Mouse (Mus musculus) gastrocnemius, postnatal 25 days (tissue): Measurements from ENCODE around the gene Nubp1. TPM values are rescaled to one million over a fixed set of nuclear protein-coding genes. Genes with fewer than 3 reads are reported as not detected.

Source experiments
- DNase-seq: peaks from one replicate; pipeline ENCODE4 v3.0.0; 2022
- total RNA-seq, 2 experiments: library from RNA; stranded (reverse); gene quantifications; 1 replicate in 1 of 2; 2 replicates in 1 of 2; pipeline ENCODE4 v1.2.3; 2021

Nubp1 gene
- total RNA-seq, 2 experiments from 2014 or later: 6.3 to 6.6 TPM

- DNase-seq: no peak
Observed at GRCm38 (mm10) chr16:10416866-10417265, 5.1 kb downstream of the Nubp1 start.

GRCm38 (mm10) chr16:10417723-10418259 lies 6.0 kb downstream of the Nubp1 start:
- DNase-seq: no peak

GRCm38 (mm10) chr16:10420447-10421054 lies 8.8 kb downstream of the Nubp1 start:
- DNase-seq: no peak

GRCm38 (mm10) chr16:10431911-10432310 lies 20.2 kb downstream of the Nubp1 start:
- DNase-seq: no peak

- DNase-seq: no peak
Observed at GRCm38 (mm10) chr16:10432387-10432786, 20.6 kb downstream of the Nubp1 start.

- no peak for DNase-seq
Observed at GRCm38 (mm10) chr16:10433344-10433743, 21.6 kb downstream of the Nubp1 start.

- DNase-seq: no peak
Observed at GRCm38 (mm10) chr16:10436166-10436565, 24.4 kb downstream of the Nubp1 start.

GRCm38 (mm10) chr16:10438055-10438454 lies 26.3 kb downstream of the Nubp1 start:
- DNase-seq: no peak

- no peak for DNase-seq
Observed at GRCm38 (mm10) chr16:10441328-10441727, 29.6 kb downstream of the Nubp1 start.

GRCm38 (mm10) chr16:10441761-10442160 lies 30.0 kb downstream of the Nubp1 start:
- DNase-seq: no peak

GRCm38 (mm10) chr16:10443723-10444122 lies 32.0 kb downstream of the Nubp1 start:
- no peak for DNase-seq

- DNase-seq: no peak
Observed at GRCm38 (mm10) chr16:10446573-10447263, 35.0 kb downstream of the Nubp1 start.

GRCm38 (mm10) chr16:10447264-10447594 lies 35.5 kb downstream of the Nubp1 start, which contains the start of gene Tvp23a:
Tvp23a (minus strand) TSS chr16:10447362.
- peak; percentile 45 for DNase-seq

- DNase-seq: no peak
Observed at GRCm38 (mm10) chr16:10447781-10448180, 36.0 kb downstream of the Nubp1 start.

GRCm38 (mm10) chr16:10448931-10449330 lies 37.2 kb downstream of the Nubp1 start:
- DNase-seq: no peak

GRCm38 (mm10) chr16:10451906-10452305 lies 40.2 kb downstream of the Nubp1 start:
- no peak for DNase-seq

- peak; percentile 55 for DNase-seq
Observed at GRCm38 (mm10) chr16:10452445-10452896, 40.7 kb downstream of the Nubp1 start.

- DNase-seq: no peak
Observed at GRCm38 (mm10) chr16:10453872-10454582, 42.3 kb downstream of the Nubp1 start.

- DNase-seq: no peak
Observed at GRCm38 (mm10) chr16:10454583-10454974, 42.8 kb downstream of the Nubp1 start.

GRCm38 (mm10) chr16:10460188-10460587 lies 48.4 kb downstream of the Nubp1 start:
- no peak for DNase-seq

GRCm38 (mm10) chr16:10461178-10461577 lies 49.4 kb downstream of the Nubp1 start:
- no peak for DNase-seq

- no peak for DNase-seq
Observed at GRCm38 (mm10) chr16:10465011-10465681, 53.4 kb downstream of the Nubp1 start.
